Mouse (Mus musculus): ENCODE measurements around the gene C130050O18Rik.
A peak's percentile ranks its signal among the peaks of the same experiment; 100 is the strongest.

C130050O18Rik gene

GRCm38 (mm10) chr5:139397959-139398753 is 6.9 kb upstream of the C130050O18Rik start:
- peak; percentile 99 for DNase-seq (ENCODE audit: low spot score)

GRCm38 (mm10) chr5:139398786-139399185 is 6.3 kb upstream of the C130050O18Rik start:
- DNase-seq (ENCODE audit: low spot score), result no peak

GRCm38 (mm10) chr5:139399991-139400390 is 5.1 kb upstream of the C130050O18Rik start:
- DNase-seq (ENCODE audit: low spot score), result no peak

GRCm38 (mm10) chr5:139402106-139402505 is 3.0 kb upstream of the C130050O18Rik start:
- no peak for DNase-seq (ENCODE audit: low spot score)

GRCm38 (mm10) chr5:139403692-139404260 is 1.3 kb upstream of the C130050O18Rik start:
- no peak for DNase-seq (ENCODE audit: low spot score)

GRCm38 (mm10) chr5:139405478-139405877 is 398 bp downstream of the C130050O18Rik start:
- no peak for DNase-seq (ENCODE audit: low spot score)

GRCm38 (mm10) chr5:139405953-139406352 is 873 bp downstream of the C130050O18Rik start:
- no peak for DNase-seq (ENCODE audit: low spot score)

- peak; percentile 75 for DNase-seq (ENCODE audit: low spot score)
Measured at GRCm38 (mm10) chr5:139407121-139407885, 2.2 kb downstream of the C130050O18Rik start.

GRCm38 (mm10) chr5:139408511-139408910 is 3.4 kb downstream of the C130050O18Rik start:
- DNase-seq (ENCODE audit: low spot score), result peak; percentile 95

- DNase-seq (ENCODE audit: low spot score), result peak; percentile 94
Measured at GRCm38 (mm10) chr5:139409412-139409811, 4.3 kb downstream of the C130050O18Rik start.

GRCm38 (mm10) chr5:139410056-139410455 is 5.0 kb downstream of the C130050O18Rik start:
- DNase-seq (ENCODE audit: low spot score), result no peak

- DNase-seq (ENCODE audit: low spot score), result no peak
Measured at GRCm38 (mm10) chr5:139411117-139411516, 6.0 kb downstream of the C130050O18Rik start.

- DNase-seq (ENCODE audit: low spot score), result no peak
Measured at GRCm38 (mm10) chr5:139411665-139412314, 6.7 kb downstream of the C130050O18Rik start.

GRCm38 (mm10) chr5:139413545-139413944 is 8.5 kb downstream of the C130050O18Rik start:
- no peak for DNase-seq (ENCODE audit: low spot score)

- DNase-seq (ENCODE audit: low spot score), result no peak
Measured at GRCm38 (mm10) chr5:139415001-139415400, 9.9 kb downstream of the C130050O18Rik start.

- no peak for DNase-seq (ENCODE audit: low spot score)
Measured at GRCm38 (mm10) chr5:139416942-139417341, 11.9 kb downstream of the C130050O18Rik start.

- DNase-seq (ENCODE audit: low spot score), result no peak
Measured at GRCm38 (mm10) chr5:139417480-139417879, 12.4 kb downstream of the C130050O18Rik start.

- DNase-seq (ENCODE audit: low spot score), result no peak
Measured at GRCm38 (mm10) chr5:139418110-139418509, 13.0 kb downstream of the C130050O18Rik start.

GRCm38 (mm10) chr5:139418633-139419032 is 13.6 kb downstream of the C130050O18Rik start:
- no peak for DNase-seq (ENCODE audit: low spot score)

- peak; percentile 89 for DNase-seq (ENCODE audit: low spot score)
Measured at GRCm38 (mm10) chr5:139423026-139423865, 18.2 kb downstream of the C130050O18Rik start, which contains the start of gene Gper1. Gper1 (plus strand) TSS chr5:139423151.

- DNase-seq (ENCODE audit: low spot score), result no peak
Measured at GRCm38 (mm10) chr5:139425198-139425597, 20.1 kb downstream of the C130050O18Rik start.
